Mouse (Mus musculus): ENCODE measurements around the gene Tinagl1.

The Tinagl1 gene

GRCm38 (mm10) chr4:130138441-130139213, 36.3 kb downstream of the Tinagl1 start:
- DNase-seq = peak; percentile 87

DNA sequence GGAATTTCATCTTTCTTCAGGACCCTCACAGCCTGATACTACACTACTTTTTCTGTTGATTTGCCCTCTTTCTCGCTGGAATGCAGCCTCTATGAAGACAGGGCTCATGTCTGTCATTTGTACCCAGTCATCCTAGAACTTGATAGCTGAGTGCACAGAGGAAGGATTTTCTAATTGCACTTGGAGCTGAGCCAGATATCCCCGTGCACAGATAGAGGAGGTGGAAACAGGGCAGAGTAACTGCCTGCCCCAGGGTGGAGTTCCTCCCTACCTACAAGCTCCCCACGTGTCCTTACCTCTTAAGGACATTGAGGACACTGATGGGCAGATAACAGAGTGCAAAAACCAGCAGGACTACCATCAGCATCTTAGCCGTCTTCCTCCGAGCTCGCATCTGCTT, 41.5 kb downstream of the Tinagl1 start:
- DNase-seq = peak; percentile 41

GRCm38 (mm10) chr4:130131448-130132105, 43.3 kb downstream of the Tinagl1 start:
- no peak for DNase-seq

GRCm38 (mm10) chr4:130130641-130131350, 44.1 kb downstream of the Tinagl1 start:
- DNase-seq = no peak

- DNase-seq = no peak
Measured at GRCm38 (mm10) chr4:130130082-130130481, 44.8 kb downstream of the Tinagl1 start.

DNA sequence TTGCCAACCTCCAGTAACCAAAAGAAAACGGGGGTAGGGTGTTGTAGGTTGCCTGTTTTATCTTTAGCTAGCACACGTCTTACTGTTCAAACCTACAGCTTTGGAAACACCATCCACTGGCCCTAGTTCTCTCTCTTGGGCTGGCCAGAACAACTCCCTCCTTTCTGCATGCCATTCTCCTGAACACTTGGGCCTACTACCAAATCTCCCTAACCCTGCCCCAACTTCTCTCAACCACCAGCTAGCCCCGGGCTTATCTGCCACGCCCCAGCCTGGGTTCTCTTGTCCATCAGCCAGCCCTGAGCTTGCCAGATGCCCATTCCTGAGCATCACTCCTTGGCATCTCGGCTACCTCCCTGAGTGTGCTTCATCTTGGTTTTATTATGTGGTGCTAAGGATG, 46.0 kb downstream of the Tinagl1 start:
- no peak for DNase-seq

DNA sequence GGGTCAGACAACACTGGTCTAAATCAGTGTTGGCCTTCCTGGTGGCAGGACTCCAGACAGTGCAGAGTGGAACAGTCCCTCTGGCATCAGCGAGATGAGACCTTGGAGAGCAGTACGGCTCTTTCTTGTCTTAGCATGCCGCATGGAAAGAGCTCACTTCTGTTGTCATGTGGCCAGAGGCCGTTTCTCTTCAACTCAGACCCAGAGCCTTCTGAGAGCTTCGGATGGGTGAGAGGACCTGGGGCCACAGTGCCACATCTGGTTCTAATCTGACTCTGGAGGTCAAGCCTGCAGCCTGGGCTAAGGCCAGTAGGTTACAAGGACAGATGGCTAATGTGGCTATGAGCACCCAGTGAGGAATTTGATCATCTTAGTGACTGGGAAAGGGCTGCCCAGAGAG, 49.0 kb downstream of the Tinagl1 start:
- DNase-seq = no peak

DNA sequence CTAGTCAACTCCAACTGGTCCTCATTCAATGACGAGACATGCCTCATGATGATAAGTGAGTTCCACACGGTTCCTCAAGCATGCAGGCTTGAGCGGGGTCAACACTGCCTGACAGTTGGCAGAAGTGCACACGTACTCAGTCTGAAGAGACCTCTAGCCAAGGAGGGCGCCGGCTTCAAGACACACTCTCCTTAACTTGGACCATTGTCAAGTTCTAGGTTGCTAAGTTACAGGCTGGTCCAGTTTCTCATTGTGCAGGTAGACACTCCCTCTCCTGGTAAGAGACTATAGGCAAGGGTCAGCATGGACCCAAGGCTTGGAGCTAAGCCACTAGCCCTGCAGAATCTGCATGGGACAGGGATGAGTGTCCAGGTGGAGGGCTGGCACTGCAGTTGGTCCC, 49.8 kb downstream of the Tinagl1 start:
- DNase-seq = no peak

DNA sequence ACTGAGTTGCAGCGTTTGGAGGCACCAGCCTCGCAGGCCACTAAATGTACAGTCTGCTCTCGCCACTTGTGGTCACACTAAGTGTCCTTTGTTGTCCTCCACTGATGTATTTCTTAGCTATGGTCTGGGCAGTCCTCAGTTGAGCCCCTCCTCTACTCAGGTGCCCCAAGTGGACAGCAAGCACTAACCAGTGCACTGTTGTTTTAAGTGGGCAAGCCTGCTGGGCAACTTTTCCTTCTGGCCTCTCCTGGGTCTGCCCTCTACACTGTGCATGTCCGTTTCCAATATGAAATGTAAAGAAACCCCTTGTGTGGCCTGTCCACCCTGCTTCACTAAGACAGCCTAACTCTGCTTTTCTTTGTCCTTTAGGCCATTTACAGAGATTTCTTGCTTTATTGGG, 50.8 kb downstream of the Tinagl1 start:
- DNase-seq = no peak

DNA sequence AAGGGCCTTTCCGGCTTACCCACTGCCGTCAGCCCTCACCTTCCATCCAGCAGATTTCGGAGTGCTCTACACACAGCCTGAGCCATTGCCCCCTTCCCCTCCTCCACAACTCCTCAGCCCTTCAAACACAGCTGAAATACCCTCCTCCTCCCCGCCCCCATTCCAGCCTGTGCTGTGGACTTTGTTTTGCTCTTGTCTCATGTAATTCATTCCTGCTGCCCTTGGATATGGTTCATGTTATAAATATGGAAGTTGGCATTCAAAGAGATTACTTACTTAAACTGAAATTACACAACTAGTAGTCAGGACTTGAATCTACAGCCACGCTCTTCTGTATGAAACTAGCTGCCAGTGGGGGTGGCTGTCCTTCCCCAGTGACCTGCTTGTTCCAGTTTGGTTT, 51.9 kb downstream of the Tinagl1 start:
- no peak for DNase-seq

- no peak for DNase-seq
Measured at GRCm38 (mm10) chr4:130121560-130121959, 53.4 kb downstream of the Tinagl1 start.

GRCm38 (mm10) chr4:130120752-130121151, 54.2 kb downstream of the Tinagl1 start:
- DNase-seq = no peak
